Mouse (Mus musculus): ENCODE data around the gene Ttll2.
"Not testable (repeated sequence)": the region's sequence is repeated elsewhere in the genome, so short reads cannot be mapped to it uniquely, and the experiment has no call there.

- not testable (repeated sequence) for TF ChIP-seq TAL1 (IDR thresholded peaks at IDR 0.05; ENCODE audit: low read length); CTCF (IDR thresholded peaks at IDR 0.05 in 2 of 3, conservative IDR thresholded peaks at IDR 0.05 in 1 of 3; ENCODE audit: control insufficient read depth in 1 of 3, insufficient read depth in 1 of 3, low read depth in 2 of 3, low read length in 3 of 3, poor library complexity in 1 of 3, severe bottlenecking in 1 of 3); POLR2A (IDR thresholded peaks at IDR 0.05; ENCODE audit: control insufficient read depth in 1 of 2, insufficient read depth in 1 of 2, low read depth in 1 of 2, low read length in 2 of 2, poor library complexity in 1 of 2); ETS1 (IDR thresholded peaks at IDR 0.05; ENCODE audit: low read depth, low read length); USF1 (IDR thresholded peaks at IDR 0.05; ENCODE audit: low read depth, low read length); SIN3A (IDR thresholded peaks at IDR 0.05; ENCODE audit: low read length); MXI1 (IDR thresholded peaks at IDR 0.05; ENCODE audit: low read depth, low read length); NELFE (IDR thresholded peaks at IDR 0.05; ENCODE audit: low read depth, low read length); BHLHE40 (IDR thresholded peaks at IDR 0.05; ENCODE audit: borderline replicate concordance, low read depth, low read length); NRF1 (IDR thresholded peaks at IDR 0.05; ENCODE audit: insufficient read depth, low read depth, low read length, poor library complexity, severe bottlenecking)
Measured at GRCm38 (mm10) chr17:7315693-7316382, 36.7 kb downstream of the Ttll2 start.
